Mouse (Mus musculus) brain, embryonic 14.5 days (tissue): Measurements from ENCODE around the gene Ero1lb.

ENCODE experiments used
- CTCF ChIP-seq: fragments of 200-500 bp; IDR thresholded peaks from 2 replicates; pipeline ENCODE4 v1.5.1; 2012; ENCODE audit warnings: inconsistent platforms, mild to moderate bottlenecking, moderate library complexity, borderline replicate concordance; ENCODE audit not compliant: insufficient read depth, insufficient read length; ENCODE audit errors: extremely low read depth
- POLR2A ChIP-seq: fragments of 200-500 bp; IDR thresholded peaks from 2 replicates; pipeline ENCODE4 v1.6.1; 2012; ENCODE audit warnings: mild to moderate bottlenecking, inconsistent platforms, borderline replicate concordance; ENCODE audit not compliant: poor library complexity, insufficient read depth, insufficient read length, severe bottlenecking; ENCODE audit errors: extremely low read depth

- TF ChIP-seq CTCF = no peak
- TF ChIP-seq POLR2A = no peak
These were observed 3.2 kb downstream of the Ero1lb start for GRCm38 (mm10) chr13:12568597-12569469.
